Mouse (Mus musculus) thymus, adult 2 months (tissue): ENCODE data around the gene Kcnrg.

Source experiments
- CTCF ChIP-seq: fragments of 200-500 bp; IDR thresholded peaks from 2 replicates; pipeline ENCODE4 v1.5.1; 2012; ENCODE audit warnings: mild to moderate bottlenecking, control low read depth, low read length, moderate library complexity, borderline replicate concordance; ENCODE audit not compliant: control insufficient read depth, poor library complexity, insufficient read depth; ENCODE audit errors: extremely low read depth
- POLR2A ChIP-seq: fragments of 200-500 bp; IDR thresholded peaks from 2 replicates; pipeline ENCODE4 v1.6.1; 2012; ENCODE audit warnings: mild to moderate bottlenecking, low read length, control low read depth, moderate library complexity; ENCODE audit not compliant: control insufficient read depth, poor library complexity, insufficient read depth; ENCODE audit errors: extremely low read depth

DNA sequence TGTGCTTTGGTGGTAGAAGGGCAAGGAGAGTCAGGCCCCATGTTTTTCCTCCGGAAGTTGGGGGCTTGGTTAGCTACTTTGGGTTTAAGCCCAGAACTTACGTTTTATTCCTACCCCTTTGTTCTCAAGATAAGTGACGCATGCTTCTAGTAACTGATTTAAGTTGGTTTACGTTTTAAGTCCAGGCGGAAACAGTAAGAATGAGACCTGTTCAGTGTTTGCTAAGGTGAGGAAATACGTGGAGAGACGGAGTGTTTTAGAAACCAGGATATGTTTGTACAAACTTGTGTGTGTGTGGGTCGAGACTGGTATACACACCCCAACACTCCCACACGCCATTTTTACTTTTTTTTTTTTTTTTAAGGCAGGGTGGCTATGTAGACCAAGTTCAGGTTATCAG, 5.9 kb upstream of the Kcnrg start:
- TF ChIP-seq POLR2A (no peak), CTCF (no peak)
